Mouse (Mus musculus) midbrain, embryonic 13.5 days (tissue): ENCODE results near the gene Aicda. TPM values are rescaled to one million over a fixed set of nuclear protein-coding genes. Genes with fewer than 3 reads are reported as not detected.

ENCODE experiments used
- ATAC-seq: fragments of 200-750 bp; cut with Nextera tagmentation; 2 replicates; pipeline ENCODE4 v1.8.0; 2017; ENCODE audit warnings: mild to moderate bottlenecking, moderate TSS enrichment, moderate library complexity
- H3K27ac ChIP-seq: fragments of 300-500 bp; sonication (generic); 2 replicates; pipeline ENCODE4 v1.5.1; 2015; ENCODE audit warnings: inconsistent platforms, mild to moderate bottlenecking, moderate library complexity
- H3K27me3 ChIP-seq: fragments of 300-500 bp; sonication (generic); 2 replicates; pipeline ENCODE4 v1.6.1; 2015; ENCODE audit warnings: mild to moderate bottlenecking, inconsistent platforms
- H3K36me3 ChIP-seq: fragments of 300-500 bp; sonication (generic); 2 replicates; pipeline ENCODE4 v1.6.1; 2015; ENCODE audit warnings: mild to moderate bottlenecking, inconsistent platforms
- H3K4me1 ChIP-seq: fragments of 300-500 bp; sonication (generic); replicated peaks from 2 replicates; pipeline ENCODE4 v1.6.1; 2015; ENCODE audit warnings: inconsistent platforms
- H3K4me2 ChIP-seq: fragments of 300-500 bp; sonication (generic); replicated peaks from 2 replicates; pipeline ENCODE4 v1.6.1; 2015; ENCODE audit warnings: moderate library complexity, mild to moderate bottlenecking, inconsistent platforms
- H3K4me3 ChIP-seq: fragments of 300-500 bp; sonication (generic); replicated peaks from 2 replicates; pipeline ENCODE4 v1.5.1; 2015; ENCODE audit warnings: mild to moderate bottlenecking, inconsistent platforms
- H3K9ac ChIP-seq: fragments of 300-500 bp; sonication (generic); replicated peaks from 2 replicates; pipeline ENCODE4 v1.6.1; 2015; ENCODE audit warnings: mild to moderate bottlenecking, inconsistent platforms
- H3K9me3 ChIP-seq: fragments of 300-500 bp; sonication (generic); 2 replicates; pipeline ENCODE4 v1.6.1; 2016; ENCODE audit warnings: mild to moderate bottlenecking, inconsistent platforms
- WGBS: fragments of 180-500 bp; shearing (Covaris S2); methylation state at CpG from one replicate; pipeline ENCODE4 v1.1.7; 2015; 5-methylcytosine and 5-hydroxymethylcytosine counted together
- polyA plus RNA-seq: library from polyadenylated mRNA; unstranded; fragments of >200 nt; fragmentation: Nextera tagmentation; extraction: Ambion mirVana; gene quantifications from 2 replicates; pipeline ENCODE4 v1.2.1, GENCODE M21; 2015

The Aicda gene
- polyA plus RNA-seq, 1 experiment from 2014 or later: 0.47 TPM

GRCm38 (mm10) chr6:122591027-122591758 lies 37.6 kb downstream of the Aicda start:
- H3K27me3 ChIP-seq: no peaks in the 10 kb centered on the region
- no peaks in the 10 kb centered on the region for H3K4me1 ChIP-seq
- no peak for ATAC-seq
- H3K4me2 ChIP-seq: no peak overlapping the region
- no peaks in the 10 kb centered on the region; the same call in 1 of the 2 replicates for H3K9me3 ChIP-seq
- no peaks in the 10 kb centered on the region for H3K36me3 ChIP-seq
- H3K27ac ChIP-seq: no peak overlapping the region
- WGBS: 84% methylated on average over 13 of the region's 13 CpGs
- H3K4me3 ChIP-seq: no peak overlapping the region
- H3K9ac ChIP-seq: no peak overlapping the region

- Histone ChIP-seq H3K9me3 (no peaks in the 10 kb centered on the region; the same call in 1 of the 2 replicates), H3K4me2 (no peak overlapping the region), H3K4me3 (no peak overlapping the region), H3K4me1 (no peaks in the 10 kb centered on the region), H3K9ac (no peak overlapping the region), H3K36me3 (no peaks in the 10 kb centered on the region), H3K27me3 (no peaks in the 10 kb centered on the region), H3K27ac (no peak overlapping the region)
- 88% methylated on average over 2 of the region's 2 CpGs for WGBS
- no peak for ATAC-seq
These were observed 39.3 kb downstream of the Aicda start for GRCm38 (mm10) chr6:122592905-122593304.

DNA sequence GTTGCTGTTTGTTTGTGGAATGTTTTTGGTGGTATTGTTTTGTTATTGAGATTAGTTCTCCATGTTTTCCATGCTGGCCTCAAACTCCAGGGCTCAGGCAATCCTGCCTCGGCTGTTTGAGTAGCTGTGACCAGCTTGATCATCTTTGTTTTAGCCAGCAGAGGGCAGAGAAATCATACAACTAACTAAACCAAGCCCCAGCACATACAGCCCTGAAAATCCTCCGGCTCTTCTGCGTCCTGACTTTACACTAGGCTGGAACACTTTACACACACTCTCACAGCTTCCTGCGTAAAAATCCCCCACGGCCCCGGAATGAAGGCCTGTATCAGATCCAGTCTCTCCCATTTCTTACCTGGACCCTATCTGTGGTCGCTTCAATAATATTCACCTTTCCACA lies 42.0 kb downstream of the Aicda start:
- 0 out of 2 replicates have a peak, but pooled peaks have one; percentile 45 for ATAC-seq
- Histone ChIP-seq H3K4me1 (no peaks in the 10 kb centered on the region), H3K4me2 (no peak overlapping the region), H3K9me3 (no peaks in the 10 kb centered on the region; the same call in 1 of the 2 replicates), H3K27me3 (no peaks in the 10 kb centered on the region), H3K27ac (no peak overlapping the region), H3K9ac (no peak overlapping the region), H3K36me3 (no peaks in the 10 kb centered on the region), H3K4me3 (no peak overlapping the region)
- WGBS: 32% methylated on average over 7 of the region's 7 CpGs

- H3K4me2 ChIP-seq: no peak overlapping the region
- H3K4me3 ChIP-seq: no peak overlapping the region
- H3K4me1 ChIP-seq: no peaks in the 10 kb centered on the region
- H3K9me3 ChIP-seq: no peaks in the 10 kb centered on the region; the same call in 1 of the 2 replicates
- H3K36me3 ChIP-seq: no peaks in the 10 kb centered on the region
- no peaks in the 10 kb centered on the region for H3K27me3 ChIP-seq
- no peak overlapping the region for H3K9ac ChIP-seq
- H3K27ac ChIP-seq: no peak overlapping the region
- no peak for ATAC-seq
- 88% methylated on average over 7 of the region's 7 CpGs for WGBS
These were observed 43.0 kb downstream of the Aicda start for GRCm38 (mm10) chr6:122596608-122597007.

- Histone ChIP-seq H3K4me3 (no peak overlapping the region), H3K4me1 (peaks cover 5% of the 10 kb centered on the region; the same call in 1 of the 2 replicates), H3K27me3 (no peaks in the 10 kb centered on the region), H3K4me2 (no peak overlapping the region), H3K27ac (no peak overlapping the region), H3K9me3 (no peaks in the 10 kb centered on the region; the same call in 1 of the 2 replicates), H3K36me3 (no peaks in the 10 kb centered on the region), H3K9ac (no peak overlapping the region)
- ATAC-seq: no peak
- 98% methylated on average over 4 of the region's 4 CpGs for WGBS
These were observed 44.4 kb downstream of the Aicda start for GRCm38 (mm10) chr6:122598014-122598413.

- Histone ChIP-seq H3K4me3 (no peak overlapping the region), H3K27ac (no peak overlapping the region), H3K9ac (no peak overlapping the region), H3K36me3 (no peaks in the 10 kb centered on the region), H3K4me2 (no peak overlapping the region), H3K9me3 (no peaks in the 10 kb centered on the region), H3K27me3 (no peaks in the 10 kb centered on the region), H3K4me1 (peaks cover 5% of the 10 kb centered on the region; the same call in 1 of the 2 replicates)
- 82% methylated on average over 6 of the region's 6 CpGs for WGBS
- ATAC-seq: no peak
These were observed 44.8 kb downstream of the Aicda start for GRCm38 (mm10) chr6:122598436-122598835.

DNA sequence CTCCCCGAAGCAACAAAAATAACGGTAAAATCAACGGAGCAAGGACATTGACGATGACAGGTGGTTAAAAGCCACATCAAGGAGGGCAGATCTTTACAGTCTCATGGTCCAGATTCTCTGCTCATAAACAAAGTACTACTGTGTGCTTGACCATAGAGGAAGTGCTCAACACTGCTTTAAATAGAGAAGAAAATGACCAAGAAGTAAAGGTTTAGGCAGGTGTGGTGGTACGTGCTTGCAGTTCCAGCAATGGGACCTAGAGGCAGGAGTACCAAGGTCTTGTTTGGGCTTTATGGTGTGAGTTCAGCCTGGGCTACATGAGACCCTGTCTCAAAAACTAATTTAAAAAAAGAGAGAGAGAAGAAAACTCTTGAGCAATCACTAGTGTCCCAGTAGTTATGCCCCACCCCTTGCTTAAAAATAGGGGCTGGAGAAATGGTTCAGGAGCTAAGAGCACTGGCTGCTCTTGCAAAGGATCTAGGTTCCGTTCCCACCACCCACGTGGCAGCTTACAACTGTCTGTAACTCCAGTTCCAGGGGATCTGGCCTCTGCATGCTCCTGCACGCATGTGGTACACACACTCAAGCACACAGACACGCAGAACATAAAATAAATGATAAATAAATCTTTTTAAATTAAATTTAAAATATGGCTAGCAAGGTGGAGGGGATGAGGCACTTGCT lies 45.6 kb downstream of the Aicda start:
- Histone ChIP-seq H3K9me3 (no peaks in the 10 kb centered on the region), H3K4me3 (no peak overlapping the region), H3K4me1 (peaks cover 5% of the 10 kb centered on the region; the same call in 1 of the 2 replicates), H3K27me3 (no peaks in the 10 kb centered on the region), H3K27ac (no peak overlapping the region), H3K9ac (no peak overlapping the region), H3K36me3 (no peaks in the 10 kb centered on the region), H3K4me2 (no peak overlapping the region)
- WGBS: 90% methylated on average over 9 of the region's 9 CpGs
- no peak for ATAC-seq

GRCm38 (mm10) chr6:122600066-122600646 lies 46.6 kb downstream of the Aicda start:
- Histone ChIP-seq H3K4me2 (no peak overlapping the region), H3K9me3 (no peaks in the 10 kb centered on the region), H3K27ac (no peak overlapping the region), H3K27me3 (no peaks in the 10 kb centered on the region), H3K9ac (no peak overlapping the region), H3K4me1 (peaks cover 5% of the 10 kb centered on the region; the same call in 1 of the 2 replicates), H3K36me3 (no peaks in the 10 kb centered on the region), H3K4me3 (no peak overlapping the region)
- no peak for ATAC-seq
- 74% methylated on average over 7 of the region's 7 CpGs for WGBS

DNA sequence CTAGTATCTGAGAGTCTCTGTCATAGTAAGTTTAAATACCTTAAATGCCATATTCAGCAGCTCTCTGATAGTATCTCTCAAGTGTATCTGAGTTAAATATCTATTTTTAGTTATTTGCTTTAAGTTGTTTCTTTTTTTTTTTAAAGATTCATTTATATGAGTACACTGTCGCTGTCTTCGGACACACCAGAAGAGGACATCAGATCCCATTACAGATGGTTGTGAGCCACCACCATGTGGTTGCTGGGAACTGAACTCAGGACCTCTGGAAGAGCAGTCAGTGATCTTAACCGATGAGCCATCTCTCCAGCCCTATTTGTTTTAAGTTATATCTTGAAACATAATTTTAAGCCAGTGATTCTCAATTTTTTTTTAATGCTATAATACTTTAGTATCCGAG lies 47.4 kb downstream of the Aicda start:
- Histone ChIP-seq H3K4me3 (no peak overlapping the region), H3K4me2 (no peak overlapping the region), H3K4me1 (peaks cover 5% of the 10 kb centered on the region; the same call in 1 of the 2 replicates), H3K27me3 (no peaks in the 10 kb centered on the region), H3K27ac (no peak overlapping the region), H3K36me3 (no peaks in the 10 kb centered on the region), H3K9me3 (no peaks in the 10 kb centered on the region), H3K9ac (no peak overlapping the region)
- 93% methylated on average over 4 of the region's 4 CpGs for WGBS
- no peak for ATAC-seq

- ATAC-seq: no peak
- H3K4me3 ChIP-seq: no peak overlapping the region
- H3K4me1 ChIP-seq: peaks cover 5% of the 10 kb centered on the region; the same call in 1 of the 2 replicates
- H3K4me2 ChIP-seq: peak overlapping the region; percentile 62; the same call in 1 of the 2 replicates
- H3K27me3 ChIP-seq: no peaks in the 10 kb centered on the region
- H3K9me3 ChIP-seq: no peaks in the 10 kb centered on the region
- H3K36me3 ChIP-seq: no peaks in the 10 kb centered on the region
- no peak overlapping the region for H3K27ac ChIP-seq
- H3K9ac ChIP-seq: no peak overlapping the region
- 88% methylated on average over 3 of the region's 3 CpGs for WGBS
These were observed 48.0 kb downstream of the Aicda start for GRCm38 (mm10) chr6:122601615-122602014.

DNA sequence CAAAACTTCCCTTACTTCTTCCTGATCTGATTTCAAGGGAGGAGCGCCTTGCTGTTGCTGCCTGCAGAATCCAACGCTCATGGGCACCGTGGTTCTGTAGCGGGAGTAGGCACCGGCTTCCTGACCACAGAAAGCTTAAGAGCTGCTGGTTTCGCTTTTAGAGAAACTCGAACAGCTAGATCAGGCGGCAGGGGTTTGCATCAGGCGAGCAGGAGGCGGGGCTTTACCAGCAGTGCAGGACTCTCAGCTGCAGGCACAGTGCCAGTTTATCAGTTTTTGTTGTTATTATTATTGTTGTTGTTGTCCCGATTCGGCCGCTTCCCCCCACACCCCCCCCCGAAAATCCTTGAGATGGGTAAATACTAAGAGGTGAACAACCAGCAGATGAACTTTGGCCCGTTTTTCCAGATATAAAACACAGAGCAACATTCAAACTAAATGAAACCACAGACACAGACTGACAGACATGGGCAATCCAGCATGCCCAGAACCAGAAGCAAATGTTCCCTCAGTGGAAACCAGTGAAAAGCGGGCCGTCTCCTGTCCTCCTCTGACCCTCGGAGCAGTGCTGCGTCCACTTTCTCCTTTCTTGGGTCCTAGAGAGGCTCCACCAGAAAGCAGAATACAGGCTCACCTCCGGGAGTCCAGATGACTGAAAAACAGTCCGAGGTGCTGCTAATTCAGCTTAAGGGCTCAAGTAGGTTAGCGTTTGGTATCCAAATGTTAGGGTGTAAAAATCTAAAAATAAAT lies 48.8 kb downstream of the Aicda start, which contains the start of gene Apobec1:
Gene Apobec1 (minus strand): TSS at position 203 of the 750 bp plus-strand sequence.
- H3K4me3 ChIP-seq: peak within 1 kb of the TSS; percentile 38
- no peaks in the 10 kb centered on the region for H3K9me3 ChIP-seq
- peaks cover 5% of the 10 kb centered on the region; the same call in 1 of the 2 replicates for H3K4me1 ChIP-seq
- H3K4me2 ChIP-seq: peak within 1 kb of the TSS; percentile 62
- WGBS: 7% methylated on average over 22 of the region's 22 CpGs
- H3K36me3 ChIP-seq: no peaks in the 10 kb centered on the region
- peak; percentile 64 for ATAC-seq
- no peaks in the 10 kb centered on the region for H3K27me3 ChIP-seq
- peak within 1 kb of the TSS; percentile 11; the same call in 1 of the 2 replicates for H3K27ac ChIP-seq
- peak within 1 kb of the TSS; percentile 55; the same call in 1 of the 2 replicates for H3K9ac ChIP-seq
